Mouse (Mus musculus): ENCODE results near the gene Dlst.

GRCm38 (mm10) chr12:85113337-85113736, 2.7 kb downstream of the Dlst start:
- TF ChIP-seq POLR2A (IDR thresholded peaks at IDR 0.05; ENCODE audit: low read depth, low read length), result no peak
- no peak for TF ChIP-seq CTCF (IDR thresholded peaks at IDR 0.05; ENCODE audit: borderline replicate concordance, insufficient read depth, low read length)
